Mouse (Mus musculus) gastrocnemius, adult 2 months (tissue): ENCODE measurements around the gene Hal. TPM values are rescaled to one million over a fixed set of nuclear protein-coding genes. Genes with fewer than 3 reads are reported as not detected.
A peak's percentile ranks its signal among the peaks of the same experiment; 100 is the strongest.

Experiments used
- DNase-seq: peaks from one replicate; pipeline ENCODE4 v3.0.0; 2022
- H3K27ac ChIP-seq: fragments of 200-600 bp; 2 replicates; pipeline ENCODE4 v1.8.1; 2022; ENCODE audit warnings: mild to moderate bottlenecking
- H3K4me3 ChIP-seq: fragments of 200-600 bp; 2 replicates; pipeline ENCODE4 v1.8.1; 2022; ENCODE audit warnings: mild to moderate bottlenecking, moderate library complexity
- CTCF ChIP-seq: fragments of 200-600 bp; IDR thresholded peaks from 2 replicates; pipeline ENCODE4 v1.8.1; 2022; ENCODE audit warnings: antibody characterized with exemption, mild to moderate bottlenecking, moderate library complexity
- intact Hi-C: fragments of 180-260 bp; cut with DNase I; formaldehyde crosslinking; loops from one replicate; pipeline ENCODE4 v1.15.1; 2025
- long read RNA-seq, 2 experiments: library from polyadenylated mRNA; stranded (forward); transcript quantifications; one replicate each; pipeline ENCODE4 v2.0.0; 2021
- total RNA-seq, 2 experiments: library from RNA; stranded (reverse); gene quantifications; 2 replicates each; pipeline ENCODE4 v1.2.3; 2021

The Hal gene
- total RNA-seq, result under 1 TPM; 0.05 to 0.25 TPM
- long read RNA-seq, experiment 1, result 0 reads
- long read RNA-seq, experiment 2, result 0 reads

GRCm38 (mm10) chr10:93488066-93488827 is at the start of gene Hal:
Gene Hal, plus strand, starts transcription at chr10:93488768.
- no peak within 1 kb of the TSS for H3K4me3 ChIP-seq
- DNase-seq, result no peak
- intact Hi-C loops, result loop anchor here (1.0 kb wide), 1 partner anchor 44 kb away; no protein-coding TSS in a partner anchor
- TF ChIP-seq CTCF, result no peak
- no peak within 1 kb of the TSS for H3K27ac ChIP-seq

GRCm38 (mm10) chr10:93441501-93441900 is 47.1 kb upstream of the Hal start:
- Histone ChIP-seq H3K4me3 (no peak overlapping the region), H3K27ac (no peak overlapping the region)
- intact Hi-C loops, result no loop called here
- DNase-seq, result no peak
- TF ChIP-seq CTCF, result no peak

DNA sequence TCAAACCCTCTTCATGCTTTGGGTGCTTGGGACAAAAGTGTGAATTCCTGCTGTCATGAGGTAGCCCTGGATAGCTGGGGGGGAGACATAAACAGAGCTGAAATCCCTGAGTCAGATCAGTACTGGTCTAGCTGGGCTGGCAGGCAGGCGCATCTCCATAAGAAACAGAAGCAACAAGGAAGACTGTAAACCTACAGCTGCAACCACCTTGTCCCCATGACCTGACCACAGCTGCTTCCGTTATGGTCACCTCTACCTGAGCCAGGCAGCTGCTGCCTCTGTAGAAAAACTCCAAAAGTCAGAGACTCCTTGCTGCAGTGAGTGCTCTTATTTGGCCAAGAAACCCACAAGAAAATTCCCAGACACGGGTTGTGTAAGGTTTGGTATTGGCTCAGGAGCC is 46.4 kb upstream of the Hal start:
- Histone ChIP-seq H3K27ac (no peak overlapping the region), H3K4me3 (no peak overlapping the region)
- intact Hi-C loops, result no loop called here
- no peak for DNase-seq
- TF ChIP-seq CTCF, result no peak

DNA sequence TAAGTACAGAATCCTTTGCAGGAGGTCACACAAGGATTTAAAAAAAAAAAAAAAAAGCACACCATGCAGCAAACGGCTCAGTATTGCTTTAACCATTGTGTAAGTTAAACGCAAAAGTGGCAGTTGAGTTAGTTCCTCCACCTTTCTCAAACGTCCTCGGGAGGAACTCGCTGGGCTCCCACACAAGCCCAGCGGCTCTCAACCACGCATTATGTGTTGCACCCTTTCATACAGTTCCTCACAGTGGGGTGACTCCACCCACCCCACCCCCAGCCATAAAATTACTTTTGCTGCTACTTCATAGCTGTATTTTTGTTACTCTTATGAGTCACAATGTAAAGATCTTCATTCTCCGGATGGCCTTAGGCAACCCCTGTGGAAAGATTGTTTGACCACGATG is 44.2 kb upstream of the Hal start:
- no peak overlapping the region for H3K27ac ChIP-seq
- TF ChIP-seq CTCF, result no peak
- intact Hi-C loops, result loop anchor here (1.0 kb wide), 1 partner anchor 44 kb away; the partner anchor contains the start of gene Hal
- no peak overlapping the region for H3K4me3 ChIP-seq
- DNase-seq, result no peak

DNA sequence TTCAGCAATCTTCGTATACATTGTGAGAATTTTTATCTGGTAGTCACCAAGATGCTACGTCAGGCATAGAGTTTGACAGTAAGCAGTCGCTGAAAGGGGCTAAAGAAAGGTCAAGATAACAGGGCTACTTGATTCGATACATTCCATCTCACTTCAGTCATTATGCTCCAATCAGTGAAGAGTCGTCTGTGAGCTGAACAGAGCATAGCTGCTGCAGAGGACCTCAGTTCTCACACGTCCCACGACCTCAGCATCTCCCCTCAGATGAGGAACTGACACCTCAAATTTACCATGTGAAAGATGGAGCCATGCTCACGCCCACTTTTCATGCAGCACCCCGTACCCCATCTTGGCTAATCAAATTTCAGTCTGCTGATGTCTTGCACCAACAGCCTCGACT is 41.2 kb upstream of the Hal start:
- intact Hi-C loops, result no loop called here
- TF ChIP-seq CTCF, result no peak
- Histone ChIP-seq H3K27ac (no peak overlapping the region), H3K4me3 (no peak overlapping the region)
- no peak for DNase-seq

DNA sequence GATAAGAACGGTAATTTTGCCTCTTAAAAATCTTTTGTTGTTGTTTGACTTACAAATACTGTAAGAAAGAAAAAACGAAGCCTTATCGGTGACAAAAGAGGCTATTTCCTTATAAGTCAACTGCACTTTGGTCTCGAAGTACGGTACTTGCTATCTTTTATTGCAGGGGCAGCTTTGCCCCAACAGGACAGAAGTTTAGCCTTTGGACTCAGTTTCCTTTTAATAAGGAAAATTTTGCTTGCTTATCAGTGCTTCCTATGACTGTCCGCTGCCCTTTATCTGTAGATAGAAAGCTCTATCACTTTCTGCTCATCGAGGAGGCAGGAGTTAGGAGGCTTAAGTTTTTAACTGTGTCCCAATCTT is 33.9 kb upstream of the Hal start:
- no peak for DNase-seq
- peak overlapping the region; percentile 98 for H3K4me3 ChIP-seq
- H3K27ac ChIP-seq, result peak overlapping the region; percentile 96
- no peak for TF ChIP-seq CTCF
- intact Hi-C loops, result no loop called here

DNA sequence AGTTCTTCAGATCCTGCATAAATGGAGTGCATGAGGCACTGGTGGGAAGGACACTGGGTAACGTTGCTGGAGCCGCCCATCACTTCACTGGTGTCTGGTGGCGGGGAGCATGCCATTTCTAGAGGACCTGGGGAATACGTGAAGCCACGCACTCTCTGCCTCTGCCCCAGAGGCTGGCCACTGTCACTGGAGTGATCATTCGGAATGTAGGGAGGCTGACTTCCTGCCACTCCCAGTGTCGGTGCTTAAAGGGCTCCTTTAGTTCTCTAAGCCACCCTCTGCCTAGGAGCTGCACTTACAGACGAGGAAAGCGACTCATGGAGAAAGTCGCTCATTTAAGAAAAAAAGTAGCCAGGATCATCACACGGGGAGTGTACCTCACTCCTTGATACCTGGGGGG is 28.5 kb upstream of the Hal start:
- no peak for DNase-seq
- Histone ChIP-seq H3K27ac (no peak overlapping the region), H3K4me3 (no peak overlapping the region)
- no peak for TF ChIP-seq CTCF
- intact Hi-C loops, result no loop called here

DNA sequence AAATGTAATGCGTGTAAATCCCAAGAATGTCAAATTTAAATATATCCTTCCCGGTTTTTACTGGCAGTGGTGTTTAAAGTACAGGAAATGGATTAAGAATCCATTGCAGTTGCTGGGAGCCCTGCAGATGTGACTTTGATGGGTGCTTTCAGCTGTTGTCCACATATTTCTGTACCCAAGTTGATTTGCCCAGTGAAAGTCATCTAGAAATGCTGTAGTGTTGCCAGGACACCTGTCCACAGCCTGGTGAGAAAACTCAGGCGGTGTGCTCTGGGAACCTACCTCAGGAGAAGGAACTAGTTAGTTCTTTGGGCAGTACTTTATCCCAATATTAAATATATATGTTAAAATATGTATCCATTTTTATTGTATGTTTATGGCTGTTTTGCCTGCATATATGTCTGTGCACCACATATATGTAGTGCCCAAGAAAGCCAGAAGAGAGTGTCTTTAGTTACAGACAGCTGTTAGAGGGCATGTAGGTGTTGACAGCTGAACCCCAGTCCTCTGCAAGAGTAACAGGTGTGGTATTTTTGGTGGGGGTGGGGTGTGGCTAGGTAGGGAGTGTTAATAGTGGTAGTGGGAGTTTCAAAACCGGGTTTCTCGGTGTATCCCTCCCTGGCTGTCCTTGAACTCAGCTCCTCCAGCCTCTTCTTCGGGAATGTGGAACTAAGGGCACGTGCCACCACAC is 25.7 kb upstream of the Hal start:
- intact Hi-C loops, result no loop called here
- H3K4me3 ChIP-seq, result no peak overlapping the region
- H3K27ac ChIP-seq, result no peak overlapping the region
- no peak for TF ChIP-seq CTCF
- no peak for DNase-seq

GRCm38 (mm10) chr10:93463611-93464010 is 25.0 kb upstream of the Hal start:
- Histone ChIP-seq H3K4me3 (no peak overlapping the region), H3K27ac (no peak overlapping the region)
- no peak for TF ChIP-seq CTCF
- intact Hi-C loops, result no loop called here
- no peak for DNase-seq

GRCm38 (mm10) chr10:93467259-93467658 is 21.3 kb upstream of the Hal start:
- intact Hi-C loops, result no loop called here
- TF ChIP-seq CTCF, result no peak
- DNase-seq, result no peak
- no peak overlapping the region for H3K4me3 ChIP-seq
- no peak overlapping the region for H3K27ac ChIP-seq

- DNase-seq, result no peak
- intact Hi-C loops, result no loop called here
- Histone ChIP-seq H3K4me3 (no peak overlapping the region), H3K27ac (no peak overlapping the region)
- TF ChIP-seq CTCF, result no peak
Observed at GRCm38 (mm10) chr10:93467791-93468190, 20.8 kb upstream of the Hal start.

DNA sequence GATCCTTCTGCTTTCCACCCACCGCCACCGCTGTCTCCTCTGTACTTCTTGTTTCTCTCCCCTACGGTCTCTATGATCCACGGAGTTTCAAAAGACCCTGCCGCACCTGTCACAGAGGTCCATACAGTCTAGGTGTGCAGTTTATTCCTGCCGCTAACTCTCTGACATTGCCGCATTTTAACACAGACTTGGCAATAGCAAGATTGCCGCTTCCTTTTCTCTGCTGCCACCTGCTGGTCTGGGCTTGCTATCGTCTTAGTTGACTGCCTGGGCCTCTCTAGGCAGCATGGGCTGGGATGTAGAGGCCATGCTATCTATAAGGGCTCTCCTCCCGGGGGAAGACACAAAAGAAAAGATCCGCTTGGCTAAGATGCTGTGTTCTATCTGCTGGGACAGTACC is 17.2 kb upstream of the Hal start:
- DNase-seq, result peak; percentile 90
- Histone ChIP-seq H3K4me3 (no peak overlapping the region), H3K27ac (no peak overlapping the region)
- intact Hi-C loops, result loop anchor here (1.0 to 10.0 kb wide), 3 partner anchors 46 to 427 kb away; no protein-coding TSS in a partner anchor
- TF ChIP-seq CTCF, result peak; percentile 96

GRCm38 (mm10) chr10:93484511-93484910 is 4.1 kb upstream of the Hal start:
- Histone ChIP-seq H3K4me3 (no peak overlapping the region), H3K27ac (no peak overlapping the region)
- no peak for DNase-seq
- no peak for TF ChIP-seq CTCF
- intact Hi-C loops, result no loop called here
